In the genomic region with DNA sequence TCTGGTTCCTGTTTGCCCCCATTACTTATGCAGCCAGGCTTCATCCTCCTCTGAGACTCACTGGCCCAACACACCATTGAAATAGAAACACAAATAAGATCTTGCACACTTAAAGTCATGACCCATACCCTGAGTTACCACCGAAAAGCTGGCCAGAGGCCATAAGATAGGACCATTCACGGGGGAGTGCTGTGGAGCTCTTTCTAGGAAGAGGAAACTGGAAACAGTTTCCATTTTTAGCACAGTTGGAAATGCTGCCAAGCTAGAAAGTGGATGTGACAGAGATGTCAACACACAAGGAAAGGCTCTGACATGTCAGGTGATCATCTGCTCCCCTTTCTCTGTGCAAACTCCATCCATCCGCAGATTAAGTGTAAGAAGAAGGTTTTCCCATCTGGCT, we compare ENCODE assay signal across 24 mouse cellular contexts. TPM values are rescaled to one million over a fixed set of nuclear protein-coding genes. Genes with fewer than 3 reads are reported as not detected.
DNase-seq lines count a peak whose midpoint lies in the region; ATAC-seq and TF ChIP-seq lines count a peak whose summit lies in the region.
"Had no signal": no experiment of that assay in that cellular context is flagged by ENCODE, and none has a peak within 500 bp of the region (broad histone marks: within the 10 kb centered on the region; RNA-seq: fewer than 3 reads in every experiment).

No protein-coding gene starts in this region.

- TF ChIP-seq CTCF in heart, postnatal 0 days (IDR thresholded peaks at IDR 0.05; ENCODE audit: low read depth): no peak

- H3K27me3 ChIP-seq in heart, embryonic 11.5 days (ENCODE audit: control insufficient read depth, insufficient read depth, low read length): no peaks in the 10 kb centered on the region
- no peaks in the 10 kb centered on the region for H3K27me3 ChIP-seq in heart, postnatal 0 days (ENCODE audit: control insufficient read depth, insufficient read depth, low read length)
- H3K27me3 ChIP-seq: embryonic facial prominence, embryonic 15.5 days; forebrain, embryonic 15.5 days; hindbrain, embryonic 13.5 days; kidney, embryonic 15.5 days; limb, embryonic 12.5 days; liver, embryonic 12.5 days; midbrain, embryonic 13.5 days had no signal

- peaks cover 30% of the 10 kb centered on the region for H3K4me1 ChIP-seq in heart, embryonic 11.5 days (ENCODE audit: control insufficient read depth, insufficient read depth, low read length)
- H3K4me1 ChIP-seq in heart, postnatal 0 days (ENCODE audit: control insufficient read depth, insufficient read depth): peaks cover 38% of the 10 kb centered on the region
- H3K4me1 ChIP-seq: midbrain, embryonic 13.5 days had no signal

- H3K4me2 ChIP-seq in heart, embryonic 11.5 days: 0 out of 2 replicates have a peak overlapping the region, but pooled peaks have one; percentile 5
- H3K4me2 ChIP-seq in heart, postnatal 0 days (ENCODE audit: low read depth, low read length): peak overlapping the region; percentile 15; the same call in 1 of the 2 replicates
- H3K4me2 ChIP-seq: embryonic facial prominence, embryonic 15.5 days; forebrain, embryonic 15.5 days; hindbrain, embryonic 13.5 days; kidney, embryonic 15.5 days; limb, embryonic 12.5 days; liver, embryonic 12.5 days; midbrain, embryonic 13.5 days had no signal

- intact Hi-C loops in heart, postnatal 25 days (cut with DNase I): loop anchor here (2.0 kb wide), 1 partner anchor 20 kb away; no protein-coding TSS in a partner anchor

- H3K9me3 ChIP-seq in heart, embryonic 11.5 days (replicated peaks; ENCODE audit: control insufficient read depth, low read length): no peaks in the 10 kb centered on the region
- H3K9me3 ChIP-seq in heart, postnatal 0 days (replicated peaks; ENCODE audit: control insufficient read depth, low read length): no peaks in the 10 kb centered on the region
- H3K9me3 ChIP-seq: embryonic facial prominence, embryonic 15.5 days; forebrain, embryonic 15.5 days; hindbrain, embryonic 13.5 days; kidney, embryonic 15.5 days; limb, embryonic 12.5 days; liver, embryonic 12.5 days; megakaryocyte, embryonic 14.5 days; midbrain, embryonic 13.5 days had no signal

- DNase-seq in heart, adult 11 months: peak; percentile 94
- no peak for DNase-seq in heart, postnatal 25 days (ENCODE audit: low spot score)
- peak; percentile 77 for DNase-seq in adipocyte (ENCODE audit: low spot score)
- peak; percentile 92 for DNase-seq in heart, postnatal 0 days (ENCODE audit: low spot score)
- DNase-seq in thymus, postnatal 4 days: no peak
- DNase-seq in natural killer cell, adult 2 months (ENCODE audit: low spot score in 2 of 2): no peak
- DNase-seq in right cerebral cortex, postnatal 25 days: no peak
- DNase-seq: cerebellum, adult 11 months; cerebellum, adult 9-11 months; gastrocnemius, postnatal 14 days; kidney, adult 11 months; kidney, postnatal 36 days; lung, postnatal 10 days had no signal

- H3K36me3 ChIP-seq in heart, embryonic 11.5 days (ENCODE audit: control insufficient read depth, insufficient read depth, low read length): no peaks in the 10 kb centered on the region
- peaks cover 4% of the 10 kb centered on the region; the same call in 1 of the 2 replicates for H3K36me3 ChIP-seq in heart, postnatal 0 days (replicated peaks; ENCODE audit: control insufficient read depth, insufficient read depth, low read length)
- H3K36me3 ChIP-seq: embryonic facial prominence, embryonic 15.5 days; forebrain, embryonic 15.5 days; hindbrain, embryonic 13.5 days; liver, embryonic 12.5 days; midbrain, embryonic 13.5 days had no signal

- H3K4me3 ChIP-seq in heart, embryonic 11.5 days (ENCODE audit: low read depth, low read length): no peak overlapping the region
- no peak overlapping the region for H3K4me3 ChIP-seq in heart, postnatal 0 days (ENCODE audit: low read depth, low read length)
- H3K4me3 ChIP-seq: embryonic facial prominence, embryonic 15.5 days; forebrain, embryonic 15.5 days; heart, adult 2 months; hindbrain, embryonic 13.5 days; kidney, embryonic 15.5 days; limb, embryonic 12.5 days; liver, embryonic 12.5 days; megakaryocyte, embryonic 14.5 days; midbrain, embryonic 13.5 days had no signal

- TF ChIP-seq EP300 in heart, postnatal 0 days (IDR thresholded peaks at IDR 0.05; ENCODE audit: low read depth): peak; percentile 69; the same call in 1 of the 2 replicates

- no peak overlapping the region for H3K9ac ChIP-seq in heart, embryonic 11.5 days (ENCODE audit: low read depth, low read length)
- H3K9ac ChIP-seq in heart, postnatal 0 days (replicated peaks; ENCODE audit: low read depth, low read length): no peak overlapping the region
- H3K9ac ChIP-seq: embryonic facial prominence, embryonic 15.5 days; forebrain, embryonic 15.5 days; hindbrain, embryonic 13.5 days; kidney, embryonic 15.5 days; limb, embryonic 12.5 days; liver, embryonic 12.5 days; midbrain, embryonic 13.5 days had no signal

- WGBS in heart, embryonic 11.5 days (ENCODE audit: insufficient replicate concordance): 25% methylated on average over 3 of the region's 3 CpGs
- WGBS in heart, postnatal 0 days: 6% methylated on average over 3 of the region's 3 CpGs

- peak overlapping the region; percentile 37; the same call in 1 of the 2 replicates for H3K27ac ChIP-seq in heart, embryonic 11.5 days (ENCODE audit: low read depth, low read length)
- H3K27ac ChIP-seq in heart, postnatal 0 days (ENCODE audit: low read depth): peak overlapping the region; percentile 22
- H3K27ac ChIP-seq: embryonic facial prominence, embryonic 15.5 days; forebrain, embryonic 15.5 days; heart, adult 2 months; hindbrain, embryonic 13.5 days; kidney, embryonic 15.5 days; limb, embryonic 12.5 days; liver, embryonic 12.5 days; midbrain, embryonic 13.5 days had no signal

- peak; percentile 56 for ATAC-seq in heart, embryonic 11.5 days (replicated peaks; ENCODE audit: insufficient number of reproducible peaks, low FRiP score, low TSS enrichment)
- ATAC-seq in heart, postnatal 0 days (ENCODE audit: insufficient read depth, low read depth): peak; percentile 95
- ATAC-seq: forebrain, embryonic 15.5 days; liver, embryonic 12.5 days; midbrain, embryonic 13.5 days had no signal

RNA-seq across cellular contexts. Expression of a gene that starts 7.7 kb away (rescaled TPM):
- total RNA-seq in heart, postnatal 25 days (2021): 10 to 100 TPM; 83.0 to 90.7 TPM
- polyA plus RNA-seq in heart, embryonic 11.5 days (2014; fragmentation: Nextera tagmentation; extraction: Ambion mirVana): 73.9 and 80.4 TPM in 2 replicates
- total RNA-seq in heart, postnatal 0 days (2014; rRNA removed; ENCODE audit: low replicate concordance): 61.4 and 70.2 TPM in 2 replicates
- polyA plus RNA-seq in heart, postnatal 0 days (2015; fragmentation: Nextera tagmentation; extraction: Ambion mirVana): 75.3 and 75.8 TPM in 2 replicates
- total RNA-seq: common myeloid progenitor, adult 5-6 weeks had no signal

RNA-seq across cellular contexts. Expression of a gene that starts 57.6 kb away (rescaled TPM):
- total RNA-seq in heart, postnatal 25 days (2021): 10 to 100 TPM; 10.9 to 11.0 TPM
- polyA plus RNA-seq in heart, embryonic 11.5 days (2014; fragmentation: Nextera tagmentation; extraction: Ambion mirVana): 14.8 and 18.8 TPM in 2 replicates
- 20.5 and 47.7 TPM in 2 replicates for total RNA-seq in heart, postnatal 0 days (2014; rRNA removed; ENCODE audit: low replicate concordance)
- 11.6 and 12.0 TPM in 2 replicates for polyA plus RNA-seq in heart, postnatal 0 days (2015; fragmentation: Nextera tagmentation; extraction: Ambion mirVana)

RNA-seq across cellular contexts. Expression of a gene that starts 57.7 kb away (rescaled TPM):
- total RNA-seq in heart, postnatal 25 days (2021): 10 to 100 TPM; 19.1 to 22.1 TPM
- 34.8 and 36.8 TPM in 2 replicates for polyA plus RNA-seq in heart, embryonic 11.5 days (2014; fragmentation: Nextera tagmentation; extraction: Ambion mirVana)
- total RNA-seq in heart, postnatal 0 days (2014; rRNA removed; ENCODE audit: low replicate concordance): 4.5 and 5.6 TPM in 2 replicates
- 30.1 and 31.2 TPM in 2 replicates for polyA plus RNA-seq in heart, postnatal 0 days (2015; fragmentation: Nextera tagmentation; extraction: Ambion mirVana)

Comparison
In these comparisons a context has a peak if more than half of its experiments do, and no peak if none do; other contexts are left out.
1. DNase-seq: peak in heart, adult 11 months (single experiment), adipocyte (single experiment) and heart, postnatal 0 days (single experiment); none in heart, postnatal 25 days (single experiment), thymus, postnatal 4 days (single experiment), natural killer cell, adult 2 months (0 of 2) and right cerebral cortex, postnatal 25 days (single experiment).